Mouse (Mus musculus) heart, adult 2 months (tissue): ENCODE data around the gene Themis3.

ENCODE experiments used
- CTCF ChIP-seq: fragments of 200-600 bp; IDR thresholded peaks from 2 replicates; pipeline ENCODE4 v1.8.1; 2022; ENCODE audit warnings: antibody characterized with exemption, mild to moderate bottlenecking, moderate library complexity
- POLR2A ChIP-seq: fragments of 200-500 bp; IDR thresholded peaks from 2 replicates; pipeline ENCODE4 v1.6.1; 2011; ENCODE audit warnings: mild to moderate bottlenecking, low read depth, low read length, control low read depth; ENCODE audit not compliant: insufficient read depth

DNA sequence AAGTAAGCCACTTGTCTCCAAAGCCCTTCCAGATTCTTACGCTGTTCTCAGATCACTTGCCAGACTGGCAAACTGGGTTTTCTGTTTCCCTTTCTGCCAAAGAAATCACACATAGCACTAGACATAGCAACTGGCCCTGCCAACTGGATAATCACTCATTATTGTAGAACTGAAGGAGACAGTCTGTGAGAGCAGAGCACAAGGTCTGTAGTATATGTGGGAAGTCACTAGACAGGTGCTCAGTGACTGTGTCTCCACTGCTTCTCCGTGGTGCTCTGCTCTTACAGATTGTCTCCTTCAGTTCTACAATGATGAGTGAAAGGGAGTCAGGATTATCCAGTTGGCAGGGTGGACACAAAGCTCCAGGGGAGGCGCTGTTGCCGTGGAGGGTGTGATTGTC lies 41.7 kb downstream of the Themis3 start:
- TF ChIP-seq CTCF, result no peak
- TF ChIP-seq POLR2A, result no peak
